Mouse (Mus musculus): ENCODE results near the gene Tm7sf3. TPM values are rescaled to one million over a fixed set of nuclear protein-coding genes. Genes with fewer than 3 reads are reported as not detected.

Tm7sf3 gene
- total RNA-seq, 1 experiment from 2014 or later, result 21.3 TPM

- ATAC-seq (replicated peaks; ENCODE audit: insufficient number of reproducible peaks, low FRiP score, low TSS enrichment, poor library complexity, severe bottlenecking), result no peak
Observed at GRCm38 (mm10) chr6:146629781-146630756, 12.6 kb downstream of the Tm7sf3 start.

GRCm38 (mm10) chr6:146628123-146628522, 14.5 kb downstream of the Tm7sf3 start:
- no peak for ATAC-seq (replicated peaks; ENCODE audit: insufficient number of reproducible peaks, low FRiP score, low TSS enrichment, poor library complexity, severe bottlenecking)

- no peak for ATAC-seq (replicated peaks; ENCODE audit: insufficient number of reproducible peaks, low FRiP score, low TSS enrichment, poor library complexity, severe bottlenecking)
Observed at GRCm38 (mm10) chr6:146616670-146617069, 26.0 kb downstream of the Tm7sf3 start.

- no peak for ATAC-seq (replicated peaks; ENCODE audit: insufficient number of reproducible peaks, low FRiP score, low TSS enrichment, poor library complexity, severe bottlenecking)
Observed at GRCm38 (mm10) chr6:146615891-146616290, 26.7 kb downstream of the Tm7sf3 start.

GRCm38 (mm10) chr6:146614541-146614940, 28.1 kb downstream of the Tm7sf3 start:
- ATAC-seq (replicated peaks; ENCODE audit: insufficient number of reproducible peaks, low FRiP score, low TSS enrichment, poor library complexity, severe bottlenecking), result no peak

- no peak for ATAC-seq (replicated peaks; ENCODE audit: insufficient number of reproducible peaks, low FRiP score, low TSS enrichment, poor library complexity, severe bottlenecking)
Observed at GRCm38 (mm10) chr6:146613907-146614306, 28.7 kb downstream of the Tm7sf3 start.

- ATAC-seq (replicated peaks; ENCODE audit: insufficient number of reproducible peaks, low FRiP score, low TSS enrichment, poor library complexity, severe bottlenecking), result no peak
Observed at GRCm38 (mm10) chr6:146612736-146613135, 29.9 kb downstream of the Tm7sf3 start.

GRCm38 (mm10) chr6:146611897-146612296, 30.7 kb downstream of the Tm7sf3 start:
- ATAC-seq (replicated peaks; ENCODE audit: insufficient number of reproducible peaks, low FRiP score, low TSS enrichment, poor library complexity, severe bottlenecking), result no peak

GRCm38 (mm10) chr6:146611385-146611784, 31.2 kb downstream of the Tm7sf3 start:
- no peak for ATAC-seq (replicated peaks; ENCODE audit: insufficient number of reproducible peaks, low FRiP score, low TSS enrichment, poor library complexity, severe bottlenecking)

GRCm38 (mm10) chr6:146603651-146604050, 39.0 kb downstream of the Tm7sf3 start:
- ATAC-seq (replicated peaks; ENCODE audit: insufficient number of reproducible peaks, low FRiP score, low TSS enrichment, poor library complexity, severe bottlenecking), result no peak

GRCm38 (mm10) chr6:146602601-146603000, 40.0 kb downstream of the Tm7sf3 start:
- no peak for ATAC-seq (replicated peaks; ENCODE audit: insufficient number of reproducible peaks, low FRiP score, low TSS enrichment, poor library complexity, severe bottlenecking)

GRCm38 (mm10) chr6:146585134-146585533, 57.5 kb downstream of the Tm7sf3 start:
- no peak for ATAC-seq (replicated peaks; ENCODE audit: insufficient number of reproducible peaks, low FRiP score, low TSS enrichment, poor library complexity, severe bottlenecking)

GRCm38 (mm10) chr6:146583366-146584046, 59.1 kb downstream of the Tm7sf3 start:
- no peak for ATAC-seq (replicated peaks; ENCODE audit: insufficient number of reproducible peaks, low FRiP score, low TSS enrichment, poor library complexity, severe bottlenecking)

GRCm38 (mm10) chr6:146580381-146580926, 62.2 kb downstream of the Tm7sf3 start:
- ATAC-seq (replicated peaks; ENCODE audit: insufficient number of reproducible peaks, low FRiP score, low TSS enrichment, poor library complexity, severe bottlenecking), result no peak

GRCm38 (mm10) chr6:146578586-146578985, 64.0 kb downstream of the Tm7sf3 start:
- ATAC-seq (replicated peaks; ENCODE audit: insufficient number of reproducible peaks, low FRiP score, low TSS enrichment, poor library complexity, severe bottlenecking), result no peak

GRCm38 (mm10) chr6:146578111-146578531, 64.5 kb downstream of the Tm7sf3 start:
- ATAC-seq (replicated peaks; ENCODE audit: insufficient number of reproducible peaks, low FRiP score, low TSS enrichment, poor library complexity, severe bottlenecking), result peak; percentile 33

GRCm38 (mm10) chr6:146577310-146578109, 65.1 kb downstream of the Tm7sf3 start, which contains the start of gene Ints13:
Gene Ints13, minus strand, starts transcription at chr6:146577835.
- peak; percentile 94 for ATAC-seq (replicated peaks; ENCODE audit: insufficient number of reproducible peaks, low FRiP score, low TSS enrichment, poor library complexity, severe bottlenecking)

- no peak for ATAC-seq (replicated peaks; ENCODE audit: insufficient number of reproducible peaks, low FRiP score, low TSS enrichment, poor library complexity, severe bottlenecking)
Observed at GRCm38 (mm10) chr6:146576903-146577302, 65.7 kb downstream of the Tm7sf3 start, which contains the start of gene Fgfr1op2. Gene Fgfr1op2, plus strand, starts transcription at chr6:146577203.
